Mouse (Mus musculus) midbrain, embryonic 11.5 days (tissue): Measurements from ENCODE around the gene Chkb. TPM values are rescaled to one million over a fixed set of nuclear protein-coding genes. Genes with fewer than 3 reads are reported as not detected.

Experiments used
- ATAC-seq: fragments of 200-750 bp; cut with Nextera tagmentation; 2 replicates; pipeline ENCODE4 v1.8.0; 2017; ENCODE audit warnings: moderate TSS enrichment, moderate library complexity; ENCODE audit not compliant: low FRiP score
- DNase-seq: peaks from one replicate; pipeline ENCODE4 v3.0.0; 2015; ENCODE audit warnings: low spot score; ENCODE audit errors: missing footprints
- H3K27ac ChIP-seq: fragments of 300-500 bp; sonication (generic); 2 replicates; pipeline ENCODE4 v1.5.1; 2014; ENCODE audit warnings: low read depth, low read length
- H3K27me3 ChIP-seq: fragments of 300-500 bp; sonication (generic); 2 replicates; pipeline ENCODE4 v1.6.1; 2014; ENCODE audit warnings: mild to moderate bottlenecking, low read length, moderate library complexity, mixed read lengths; ENCODE audit not compliant: control insufficient read depth, insufficient read depth
- H3K36me3 ChIP-seq: fragments of 300-500 bp; sonication (generic); 2 replicates; pipeline ENCODE4 v1.6.1; 2014; ENCODE audit warnings: mild to moderate bottlenecking, low read length, moderate library complexity, mixed read lengths; ENCODE audit not compliant: control insufficient read depth, insufficient read depth
- H3K4me1 ChIP-seq: fragments of 300-500 bp; sonication (generic); 2 replicates; pipeline ENCODE4 v1.6.1; 2014; ENCODE audit warnings: low read length; ENCODE audit not compliant: control insufficient read depth, insufficient read depth
- H3K4me2 ChIP-seq: fragments of 300-500 bp; sonication (generic); 2 replicates; pipeline ENCODE4 v1.6.1; 2014; ENCODE audit warnings: mild to moderate bottlenecking, moderate library complexity
- H3K4me3 ChIP-seq: fragments of 300-500 bp; sonication (generic); 2 replicates; pipeline ENCODE4 v1.5.1; 2014; ENCODE audit warnings: low read depth, low read length
- H3K9ac ChIP-seq: fragments of 300-500 bp; sonication (generic); 2 replicates; pipeline ENCODE4 v1.6.1; 2014; ENCODE audit warnings: low read length
- H3K9me3 ChIP-seq: fragments of 300-500 bp; sonication (generic); 2 replicates; pipeline ENCODE4 v1.6.1; 2016; ENCODE audit warnings: low read length; ENCODE audit not compliant: control insufficient read depth
- WGBS: fragments of 180-500 bp; shearing (Covaris S2); extraction: QIAGEN DNeasy Blood & Tissue Kit; methylation state at CpG from one replicate; pipeline ENCODE4 v1.1.7; 2014; 5-methylcytosine and 5-hydroxymethylcytosine counted together
- polyA plus RNA-seq: library from polyadenylated mRNA; unstranded; fragments of >200 nt; fragmentation: Nextera tagmentation; extraction: Ambion mirVana; gene quantifications from 2 replicates; pipeline ENCODE4 v1.2.1, GENCODE M21; 2014

Gene Chkb
- 48.3 and 49.6 TPM in 2 replicates for polyA plus RNA-seq

DNA sequence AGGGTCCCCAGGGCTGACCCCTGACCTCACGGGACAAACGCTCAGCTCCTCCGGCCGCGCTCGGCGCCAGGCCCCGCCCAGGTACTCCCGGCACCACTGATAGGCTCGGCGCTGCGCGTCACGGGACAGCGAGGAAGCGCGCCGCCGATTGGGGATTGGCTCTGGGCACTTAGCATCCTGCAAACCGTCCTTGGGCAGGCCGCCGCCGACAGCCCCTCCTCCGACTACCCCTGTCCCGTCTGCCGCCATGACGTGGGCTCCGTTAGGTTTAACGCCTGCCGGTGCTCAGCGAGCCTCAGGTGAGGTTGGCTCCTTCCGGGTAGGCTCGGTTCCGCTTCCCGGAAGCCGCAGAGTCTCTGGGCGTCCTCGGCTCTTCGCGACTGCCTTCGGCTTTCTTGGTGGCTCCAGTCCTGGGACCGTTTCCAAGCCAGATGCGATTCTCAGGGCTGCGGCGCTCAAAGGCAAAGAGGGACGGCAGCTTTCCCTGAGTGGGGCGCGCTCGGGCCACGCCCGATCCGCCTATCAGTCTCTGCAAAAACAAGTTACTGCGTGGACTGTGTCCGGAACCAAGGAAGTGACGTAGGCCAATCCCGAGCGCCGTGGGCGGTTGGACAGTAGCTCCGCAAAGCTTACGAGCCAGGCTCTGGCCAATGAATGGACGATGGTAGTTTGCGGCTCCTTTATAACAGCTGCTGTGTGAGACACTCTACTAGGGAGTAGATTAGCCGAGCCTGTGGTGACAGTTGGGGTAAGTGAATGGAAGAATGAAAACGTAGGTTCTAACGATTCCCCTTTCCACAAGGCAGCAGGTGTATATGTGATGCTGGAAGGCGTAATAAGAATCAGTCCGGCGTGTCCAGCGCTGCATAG, at the start of gene Chkb, which contains the start of the genes C730034F03Rik and Gm44502:
TSS of gene Chkb (minus strand) at position 557 of the 870 bp plus-strand sequence.
TSS of gene C730034F03Rik (plus strand) at position 238 of the 870 bp plus-strand sequence.
TSS of gene Gm44502 (minus strand) at position 345 of the 870 bp plus-strand sequence.
- peak; percentile 98 for DNase-seq
- Histone ChIP-seq H3K4me2 (peak within 1 kb of the TSS; percentile 90), H3K27ac (peak within 1 kb of the TSS; percentile 92), H3K4me1 (peaks cover 10% of the 10 kb centered on the region), H3K9me3 (no peaks in the 10 kb centered on the region), H3K36me3 (peaks cover 4% of the 10 kb centered on the region; the same call in 1 of the 2 replicates), H3K9ac (peak within 1 kb of the TSS; percentile 83), H3K27me3 (no peaks in the 10 kb centered on the region), H3K4me3 (peak within 1 kb of the TSS; percentile 81)
- ATAC-seq, result peak; percentile 95
- WGBS, result under 1% methylated on average over 68 of the region's 70 CpGs

DNA sequence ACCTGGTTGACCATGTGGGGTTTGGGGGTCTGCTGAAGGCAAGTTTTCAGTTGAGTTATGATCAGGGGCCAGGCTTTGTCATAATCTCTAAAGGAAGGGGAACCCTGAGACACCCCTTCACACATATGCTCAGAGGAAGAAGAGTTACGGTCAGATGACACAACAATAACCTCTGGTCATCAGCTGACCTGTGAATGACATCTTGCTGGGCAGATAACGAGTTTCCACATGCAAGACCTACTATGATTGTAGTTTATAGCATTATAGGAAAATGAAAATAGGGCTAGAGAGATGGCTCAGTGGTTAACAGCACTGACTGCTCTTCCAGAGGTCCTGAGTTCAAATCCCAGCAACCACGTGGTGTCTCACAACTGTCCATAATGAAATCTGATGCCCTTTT, 48.9 kb upstream of the Chkb start:
- DNase-seq, result no peak
- 80% methylated on average over 3 of the region's 3 CpGs for WGBS

DNA sequence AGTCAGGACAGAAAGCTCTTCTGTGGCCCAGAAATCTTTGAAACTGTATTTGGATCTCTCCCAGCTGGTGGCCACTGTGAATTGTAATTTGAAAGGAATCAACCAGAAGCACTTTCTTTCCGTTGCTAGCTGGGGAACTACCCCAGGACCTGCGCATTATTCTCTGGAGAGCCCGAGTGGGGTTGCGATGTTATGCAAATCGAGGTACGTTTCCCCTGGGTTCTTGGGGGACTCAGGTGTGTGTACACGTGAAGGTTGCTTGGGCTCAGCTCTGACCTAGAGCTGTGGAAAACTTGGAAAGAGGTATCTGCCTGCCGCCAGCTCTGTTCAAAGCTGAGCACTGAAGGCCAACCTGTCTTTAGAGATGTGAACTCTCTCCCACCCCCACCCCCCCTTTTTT, 48.1 kb upstream of the Chkb start:
- no peak for ATAC-seq
- Histone ChIP-seq H3K9me3 (no peaks in the 10 kb centered on the region), H3K27me3 (no peaks in the 10 kb centered on the region), H3K9ac (no peak overlapping the region), H3K4me3 (no peak overlapping the region), H3K36me3 (no peaks in the 10 kb centered on the region), H3K27ac (no peak overlapping the region), H3K4me2 (no peak overlapping the region), H3K4me1 (peaks cover 5% of the 10 kb centered on the region; the same call in 1 of the 2 replicates)
- 48% methylated on average over 8 of the region's 8 CpGs for WGBS
- no peak for DNase-seq

More for the DNA sequence above, 48.9 kb upstream of the Chkb start:
- Histone ChIP-seq H3K27ac (no peak overlapping the region), H3K27me3 (no peaks in the 10 kb centered on the region), H3K36me3 (no peaks in the 10 kb centered on the region), H3K4me3 (no peak overlapping the region), H3K9me3 (no peaks in the 10 kb centered on the region), H3K9ac (no peak overlapping the region), H3K4me1 (peaks cover 5% of the 10 kb centered on the region; the same call in 1 of the 2 replicates), H3K4me2 (no peak overlapping the region)
- ATAC-seq, result no peak

DNA sequence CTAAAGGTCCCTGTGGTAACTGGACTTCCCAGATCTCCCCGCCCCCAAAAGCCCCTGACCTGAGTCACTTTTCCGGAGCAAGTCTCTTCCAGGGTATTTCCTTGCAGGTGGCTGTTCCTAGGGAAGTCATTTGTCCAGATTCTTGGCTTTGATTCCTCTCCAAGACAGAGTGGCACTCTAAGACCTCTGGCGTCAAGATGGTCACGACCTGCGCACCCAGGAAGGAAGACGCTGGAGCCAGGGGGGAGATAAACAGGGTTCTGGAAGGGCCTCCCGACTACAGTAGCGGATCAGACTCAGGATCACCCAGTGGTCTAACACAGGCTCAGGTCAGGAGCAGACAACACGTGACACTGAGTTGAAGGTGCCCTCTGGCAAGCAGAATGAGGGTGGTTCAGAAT, 47.4 kb upstream of the Chkb start, which contains the start of gene Arsa:
TSS of gene Arsa (minus strand) at position 335 of the 401 bp plus-strand sequence.
- Histone ChIP-seq H3K4me2 (peak within 1 kb of the TSS; percentile 85), H3K27me3 (no peaks in the 10 kb centered on the region), H3K9ac (peak within 1 kb of the TSS; percentile 70), H3K4me3 (peak within 1 kb of the TSS; percentile 46), H3K36me3 (no peaks in the 10 kb centered on the region), H3K27ac (no peak within 1 kb of the TSS), H3K4me1 (peaks cover 5% of the 10 kb centered on the region; the same call in 1 of the 2 replicates), H3K9me3 (no peaks in the 10 kb centered on the region)
- no peak for ATAC-seq
- WGBS, result 28% methylated on average over 9 of the region's 9 CpGs
- DNase-seq, result no peak

DNA sequence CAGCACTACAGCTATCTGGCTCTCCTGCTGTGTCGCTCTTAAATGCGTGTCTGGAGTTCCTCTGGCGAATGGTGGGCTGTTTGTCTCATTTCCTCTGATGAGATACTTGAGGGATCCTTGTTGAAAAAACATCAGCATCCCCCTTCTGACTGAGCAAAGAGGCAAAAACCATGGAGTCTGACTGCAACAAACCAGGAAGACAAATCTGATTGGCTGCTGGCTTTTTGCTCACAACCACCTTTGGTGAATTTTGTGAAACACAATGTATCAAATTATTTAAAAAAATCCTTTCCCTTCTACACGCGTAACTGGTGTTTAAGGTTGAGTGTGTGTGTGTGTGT, 46.7 kb upstream of the Chkb start:
- Histone ChIP-seq H3K27me3 (no peaks in the 10 kb centered on the region), H3K4me2 (peak overlapping the region; percentile 85), H3K36me3 (no peaks in the 10 kb centered on the region), H3K4me1 (peaks cover 5% of the 10 kb centered on the region; the same call in 1 of the 2 replicates), H3K27ac (no peak overlapping the region), H3K9me3 (no peaks in the 10 kb centered on the region), H3K9ac (peak overlapping the region; percentile 70), H3K4me3 (peak overlapping the region; percentile 46)
- no peak for DNase-seq
- ATAC-seq, result no peak
- 8% methylated on average over 5 of the region's 5 CpGs for WGBS

DNA sequence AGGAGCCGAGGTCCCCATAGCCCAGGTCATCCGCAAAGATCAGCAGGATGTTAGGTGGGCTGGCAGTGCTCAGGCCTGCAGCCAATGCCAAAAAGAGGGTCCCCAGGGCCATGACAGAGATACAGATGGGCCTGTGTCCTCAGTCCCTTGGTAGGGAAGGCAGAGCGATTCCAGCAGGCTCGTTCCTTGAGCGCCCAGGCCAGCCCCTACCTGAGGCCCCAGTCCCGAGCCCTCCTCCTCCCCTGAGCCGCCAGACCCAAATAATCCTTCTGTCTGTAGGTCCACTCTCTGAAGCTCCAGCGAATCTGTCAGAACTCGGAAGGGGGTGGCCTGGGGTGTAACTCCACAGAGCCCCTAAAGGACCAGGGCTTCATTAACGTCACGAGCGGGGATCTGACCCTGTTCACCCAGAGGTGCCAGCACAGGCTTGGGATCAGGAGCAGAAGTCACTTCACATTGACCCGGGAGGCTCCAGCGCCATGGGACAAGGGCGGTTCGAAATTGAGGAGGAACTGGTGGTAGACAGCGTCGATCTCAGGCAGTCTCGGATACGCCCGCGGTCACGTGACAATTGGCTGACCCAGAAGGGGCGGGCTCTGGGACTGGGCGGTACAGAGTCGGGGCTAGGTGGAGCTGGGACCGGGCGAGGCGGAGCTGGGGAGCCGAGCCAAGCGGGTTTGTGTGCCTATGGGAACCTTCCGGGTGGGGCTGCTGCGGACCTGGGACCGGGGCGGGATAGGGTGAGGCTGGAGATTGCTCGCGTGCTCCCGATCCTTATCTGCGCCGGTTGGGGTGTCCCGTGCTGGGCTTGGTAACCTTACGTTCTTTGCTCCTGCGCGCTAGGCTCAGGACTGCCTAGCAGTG, 46.1 kb upstream of the Chkb start:
- Histone ChIP-seq H3K4me3 (peak overlapping the region; percentile 46), H3K9me3 (no peaks in the 10 kb centered on the region), H3K27me3 (no peaks in the 10 kb centered on the region), H3K4me2 (peak overlapping the region; percentile 85), H3K9ac (peak overlapping the region; percentile 70), H3K4me1 (peaks cover 5% of the 10 kb centered on the region; the same call in 1 of the 2 replicates), H3K27ac (no peak overlapping the region; the same call in 1 of the 2 replicates), H3K36me3 (no peaks in the 10 kb centered on the region)
- 10% methylated on average over 44 of the region's 44 CpGs for WGBS
- DNase-seq (peak; percentile 98), ATAC-seq (peak; percentile 97)

DNA sequence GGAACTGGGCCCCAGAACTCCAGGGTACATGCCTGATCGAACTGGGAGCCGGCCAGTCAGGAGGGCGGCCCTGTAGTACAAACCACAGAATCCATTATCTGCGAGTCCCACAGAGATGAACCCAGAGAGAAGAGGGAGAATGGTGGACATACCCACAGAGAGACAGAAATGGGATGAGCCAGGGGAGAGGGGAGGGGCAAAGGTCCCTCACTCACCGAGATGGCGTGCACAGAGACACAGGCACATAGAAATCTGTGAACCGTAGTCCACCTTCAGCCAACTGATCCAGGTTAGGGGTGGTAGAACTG, 45.5 kb upstream of the Chkb start:
- ATAC-seq, result no peak
- 89% methylated on average over 7 of the region's 7 CpGs for WGBS

DNA sequence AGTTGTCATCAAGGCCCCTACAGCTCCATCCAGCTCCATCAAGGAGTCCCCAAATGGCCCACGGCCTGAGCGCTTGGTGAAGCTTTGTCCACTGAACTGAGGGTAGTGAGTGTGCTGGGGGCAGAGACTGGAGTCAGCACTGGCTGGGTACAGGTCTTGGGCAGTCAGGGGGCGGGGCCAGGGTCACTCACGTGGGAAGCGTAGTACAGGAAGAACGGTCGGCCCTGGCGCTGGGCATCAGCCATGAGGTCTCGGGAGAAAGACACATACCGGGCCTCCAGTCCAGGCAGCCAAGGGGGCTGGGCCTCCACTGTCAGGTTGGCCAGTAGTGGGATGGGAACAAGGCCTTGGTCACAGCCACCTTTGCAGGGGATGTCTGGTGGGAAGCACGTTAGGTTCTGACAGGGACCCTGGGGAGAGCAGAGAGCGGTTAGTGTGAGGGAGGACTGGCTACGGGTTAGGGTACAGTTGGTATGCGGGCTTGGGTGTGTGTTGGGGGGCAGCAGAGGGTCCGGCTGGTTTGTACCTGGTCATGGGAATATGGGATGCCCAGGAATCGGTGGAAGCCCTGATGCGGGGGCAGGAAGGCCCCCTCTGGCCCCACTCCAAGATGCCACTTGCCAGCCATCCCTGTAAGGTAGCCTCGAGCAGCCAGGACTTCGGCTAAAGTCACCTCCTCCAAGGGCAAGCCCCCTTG, 45.0 kb upstream of the Chkb start:
- H3K9ac ChIP-seq, result no peak overlapping the region
- no peaks in the 10 kb centered on the region for H3K36me3 ChIP-seq
- 93% methylated on average over 19 of the region's 19 CpGs for WGBS
- H3K4me3 ChIP-seq, result no peak overlapping the region
- ATAC-seq, result no peak
- no peak for DNase-seq
- H3K27ac ChIP-seq, result no peak overlapping the region
- no peaks in the 10 kb centered on the region for H3K27me3 ChIP-seq
- H3K4me1 ChIP-seq, result peaks cover 5% of the 10 kb centered on the region; the same call in 1 of the 2 replicates
- no peak overlapping the region for H3K4me2 ChIP-seq
- no peaks in the 10 kb centered on the region for H3K9me3 ChIP-seq

More for the DNA sequence above, 45.5 kb upstream of the Chkb start:
- peak overlapping the region; percentile 46; the same call in 1 of the 2 replicates for H3K4me3 ChIP-seq
- no peaks in the 10 kb centered on the region for H3K36me3 ChIP-seq
- H3K4me2 ChIP-seq, result peak overlapping the region; percentile 85
- peaks cover 5% of the 10 kb centered on the region; the same call in 1 of the 2 replicates for H3K4me1 ChIP-seq
- H3K9ac ChIP-seq, result no peak overlapping the region
- no peak overlapping the region for H3K27ac ChIP-seq
- DNase-seq, result no peak
- H3K9me3 ChIP-seq, result no peaks in the 10 kb centered on the region
- H3K27me3 ChIP-seq, result no peaks in the 10 kb centered on the region
